Mouse (Mus musculus): ENCODE results near the gene Cuedc1. TPM values are rescaled to one million over a fixed set of nuclear protein-coding genes. Genes with fewer than 3 reads are reported as not detected.

Gene Cuedc1
- total and polyA plus RNA-seq, 3 experiments: 1.0 to 4.8 TPM; not detected in 1

GRCm38 (mm10) chr11:88161651-88162362, 63.9 kb downstream of the Cuedc1 start (continued):
- TF ChIP-seq MAZ (IDR thresholded peaks at IDR 0.05; ENCODE audit: low read depth, low read length) (0 out of 2 replicates have a peak, but pooled peaks have one; percentile 39), EP300 (IDR thresholded peaks at IDR 0.05; ENCODE audit: low read depth in 1 of 2, low read length in 2 of 2) (no peak), MYB (IDR thresholded peaks at IDR 0.05; ENCODE audit: low read depth, low read length) (no peak), RAD21 (IDR thresholded peaks at IDR 0.05; ENCODE audit: low read depth, low read length) (peak; percentile 53)

- H3K4me1 ChIP-seq (ENCODE audit: control insufficient read depth in 1 of 2, insufficient read depth in 2 of 2, low read length in 2 of 2): peaks cover 0 to 19% of the 10 kb centered on the region in 2 experiments; a peak in 3 of 4 replicates
- H3K27ac ChIP-seq (ENCODE audit: control insufficient read depth, low read depth, low read length): no peak overlapping the region
- TF ChIP-seq RCOR1 (IDR thresholded peaks at IDR 0.05; ENCODE audit: low read depth, low read length): no peak
- no peak for TF ChIP-seq USF2 (IDR thresholded peaks at IDR 0.05; ENCODE audit: borderline replicate concordance in 1 of 2, insufficient read depth in 1 of 2, low read depth in 1 of 2, low read length in 2 of 2)
- TF ChIP-seq ETS1 (IDR thresholded peaks at IDR 0.05; ENCODE audit: low read depth, low read length): no peak
- no peak for TF ChIP-seq NELFE (IDR thresholded peaks at IDR 0.05; ENCODE audit: low read depth, low read length)
- no peak for TF ChIP-seq HCFC1 (IDR thresholded peaks at IDR 0.05; ENCODE audit: low read depth, low read length)
- TF ChIP-seq EP300 (IDR thresholded peaks at IDR 0.05; ENCODE audit: low read depth in 1 of 2, low read length in 2 of 2): no peak
- no peak for TF ChIP-seq TCF12 (IDR thresholded peaks at IDR 0.05; ENCODE audit: low read depth, low read length)
- TF ChIP-seq POLR2A (IDR thresholded peaks at IDR 0.05; ENCODE audit: control insufficient read depth in 1 of 2, insufficient read depth in 1 of 2, low read depth in 1 of 2, low read length in 2 of 2, poor library complexity in 1 of 2): no peak
- TF ChIP-seq NRF1 (IDR thresholded peaks at IDR 0.05; ENCODE audit: insufficient read depth, low read depth, low read length, poor library complexity, severe bottlenecking): no peak
- TF ChIP-seq UBTF (IDR thresholded peaks at IDR 0.05; ENCODE audit: borderline replicate concordance, insufficient read depth, low read depth, low read length): no peak
- no peak for TF ChIP-seq MYC (IDR thresholded peaks at IDR 0.05; ENCODE audit: low read depth, low read length)
- TF ChIP-seq SMC3 (IDR thresholded peaks at IDR 0.05; ENCODE audit: low read depth, low read length): no peak
- TF ChIP-seq MAX (IDR thresholded peaks at IDR 0.05; ENCODE audit: low read length): no peak
- no peak for TF ChIP-seq ZC3H11A (IDR thresholded peaks at IDR 0.05; ENCODE audit: low read depth, low read length)
- TF ChIP-seq USF1 (IDR thresholded peaks at IDR 0.05; ENCODE audit: low read depth, low read length): no peak
- TF ChIP-seq ZMIZ1 (IDR thresholded peaks at IDR 0.05; ENCODE audit: low read depth, low read length): no peak
- TF ChIP-seq MAFK (IDR thresholded peaks at IDR 0.05; ENCODE audit: borderline replicate concordance, low read depth, low read length): no peak
- no peak overlapping the region for H3K4me3 ChIP-seq (ENCODE audit: control insufficient read depth in 1 of 2, insufficient read depth in 1 of 2, low read depth in 2 of 2, low read length in 2 of 2)
- no peak overlapping the region for H3K9ac ChIP-seq (ENCODE audit: control insufficient read depth, low read depth, low read length, poor library complexity, severe bottlenecking)
- H3K36me3 ChIP-seq (ENCODE audit: control insufficient read depth in 1 of 2, insufficient read depth in 2 of 2, low read length in 2 of 2): peaks cover 0 to 4% of the 10 kb centered on the region in 2 experiments; a peak in 2 of 4 replicates
- H3K79me2 ChIP-seq (ENCODE audit: control insufficient read depth, insufficient read depth, low read length, poor library complexity): no peaks in the 10 kb centered on the region; the same call in 1 of the 2 replicates
- H3K27me3 ChIP-seq (ENCODE audit: control insufficient read depth in 1 of 2, insufficient read depth in 2 of 2, low read length in 2 of 2): no peaks in the 10 kb centered on the region
- no peaks in the 10 kb centered on the region for H3K9me3 ChIP-seq (replicated peaks; ENCODE audit: insufficient read depth, low read length)
- no peak for DNase-seq (ENCODE audit: low read depth, low spot score)
These were observed 64.9 kb downstream of the Cuedc1 start for GRCm38 (mm10) chr11:88162740-88163139.

Data from MEL (cell line).